Mouse (Mus musculus): Measurements from ENCODE around the gene Ankrd35. TPM values are rescaled to one million over a fixed set of nuclear protein-coding genes. Genes with fewer than 3 reads are reported as not detected.
"Not testable (repeated sequence)": the region's sequence is repeated elsewhere in the genome, so short reads cannot be mapped to it uniquely, and the experiment has no call there.

Ankrd35 gene
- polyA plus RNA-seq, 1 experiment = 0.97 TPM

GRCm38 (mm10) chr3:96730785-96731184 is 60.9 kb downstream of the Ankrd35 start:
- DNase-seq (ENCODE audit: low read depth in 1 of 2, low spot score in 2 of 2) = no peak
- TF ChIP-seq CTCF (IDR thresholded peaks at IDR 0.05; ENCODE audit: extremely low read depth, insufficient read depth, insufficient read length, insufficient replicate concordance) (no peak), POLR2A (IDR thresholded peaks at IDR 0.05; ENCODE audit: low read depth, low read length) (no peak)
- H3K27me3 ChIP-seq (ENCODE audit: control insufficient read depth, insufficient read depth, low read length) = no peaks in the 10 kb centered on the region
- WGBS = 71% methylated on average over 5 of the region's 5 CpGs
- peaks cover 12% of the 10 kb centered on the region for H3K4me1 ChIP-seq (ENCODE audit: control insufficient read depth, insufficient read depth, insufficient read length)
- H3K27ac ChIP-seq (ENCODE audit: insufficient read depth, low read length) = no peak overlapping the region
- H3K4me3 ChIP-seq (ENCODE audit: extremely low read depth, insufficient read depth, insufficient read length) = no peak overlapping the region
- H3K36me3 ChIP-seq (ENCODE audit: control insufficient read depth, insufficient read depth, low read length) = no peaks in the 10 kb centered on the region

GRCm38 (mm10) chr3:96733984-96734383 is 64.1 kb downstream of the Ankrd35 start:
- DNase-seq (ENCODE audit: low read depth in 1 of 2, low spot score in 2 of 2) = no peak
- no peak for TF ChIP-seq POLR2A (IDR thresholded peaks at IDR 0.05; ENCODE audit: low read depth, low read length)
- TF ChIP-seq CTCF (IDR thresholded peaks at IDR 0.05; ENCODE audit: extremely low read depth, insufficient read depth, insufficient read length, insufficient replicate concordance) = no peak
- H3K27ac ChIP-seq (ENCODE audit: insufficient read depth, low read length) = no peak overlapping the region
- H3K4me3 ChIP-seq (ENCODE audit: extremely low read depth, insufficient read depth, insufficient read length) = no peak overlapping the region
- no peaks in the 10 kb centered on the region for H3K27me3 ChIP-seq (ENCODE audit: control insufficient read depth, insufficient read depth, low read length)
- H3K4me1 ChIP-seq (ENCODE audit: control insufficient read depth, insufficient read depth, insufficient read length) = peaks cover 9% of the 10 kb centered on the region
- 97% methylated on average over 1 of the region's 1 CpGs for WGBS
- H3K36me3 ChIP-seq (ENCODE audit: control insufficient read depth, insufficient read depth, low read length) = no peaks in the 10 kb centered on the region

GRCm38 (mm10) chr3:96735200-96735599 is 65.3 kb downstream of the Ankrd35 start:
- TF ChIP-seq CTCF (IDR thresholded peaks at IDR 0.05; ENCODE audit: extremely low read depth, insufficient read depth, insufficient read length, insufficient replicate concordance) (no peak), POLR2A (IDR thresholded peaks at IDR 0.05; ENCODE audit: low read depth, low read length) (no peak)
- Histone ChIP-seq H3K27me3 (ENCODE audit: control insufficient read depth, insufficient read depth, low read length) (no peaks in the 10 kb centered on the region), H3K4me1 (ENCODE audit: control insufficient read depth, insufficient read depth, insufficient read length) (peaks cover 7% of the 10 kb centered on the region), H3K27ac (ENCODE audit: insufficient read depth, low read length) (no peak overlapping the region), H3K4me3 (ENCODE audit: extremely low read depth, insufficient read depth, insufficient read length) (no peak overlapping the region), H3K36me3 (ENCODE audit: control insufficient read depth, insufficient read depth, low read length) (no peaks in the 10 kb centered on the region)
- 94% methylated on average over 2 of the region's 2 CpGs for WGBS
- no peak for DNase-seq (ENCODE audit: low read depth in 1 of 2, low spot score in 2 of 2)

- H3K27me3 ChIP-seq (ENCODE audit: control insufficient read depth, insufficient read depth, low read length) = no peaks in the 10 kb centered on the region
- TF ChIP-seq POLR2A (IDR thresholded peaks at IDR 0.05; ENCODE audit: low read depth, low read length) (no peak), CTCF (IDR thresholded peaks at IDR 0.05; ENCODE audit: extremely low read depth, insufficient read depth, insufficient read length, insufficient replicate concordance) (no peak)
- no peak overlapping the region for H3K4me3 ChIP-seq (ENCODE audit: extremely low read depth, insufficient read depth, insufficient read length)
- 64% methylated on average over 1 of the region's 1 CpGs for WGBS
- no peak overlapping the region for H3K27ac ChIP-seq (ENCODE audit: insufficient read depth, low read length)
- no peak for DNase-seq (ENCODE audit: low read depth in 1 of 2, low spot score in 2 of 2)
- H3K36me3 ChIP-seq (ENCODE audit: control insufficient read depth, insufficient read depth, low read length) = no peaks in the 10 kb centered on the region
- H3K4me1 ChIP-seq (ENCODE audit: control insufficient read depth, insufficient read depth, insufficient read length) = peaks cover 7% of the 10 kb centered on the region
Measured at GRCm38 (mm10) chr3:96737013-96737740, 67.2 kb downstream of the Ankrd35 start.

- no peaks in the 10 kb centered on the region for H3K27me3 ChIP-seq (ENCODE audit: control insufficient read depth, insufficient read depth, low read length)
- no peak for TF ChIP-seq POLR2A (IDR thresholded peaks at IDR 0.05; ENCODE audit: low read depth, low read length)
- TF ChIP-seq CTCF (IDR thresholded peaks at IDR 0.05; ENCODE audit: extremely low read depth, insufficient read depth, insufficient read length, insufficient replicate concordance) = no peak
- no peak for DNase-seq (ENCODE audit: low read depth in 1 of 2, low spot score in 2 of 2)
- H3K27ac ChIP-seq (ENCODE audit: insufficient read depth, low read length) = no peak overlapping the region
- no peaks in the 10 kb centered on the region for H3K36me3 ChIP-seq (ENCODE audit: control insufficient read depth, insufficient read depth, low read length)
- WGBS = 92% methylated on average over 1 of the region's 1 CpGs
- peaks cover 7% of the 10 kb centered on the region for H3K4me1 ChIP-seq (ENCODE audit: control insufficient read depth, insufficient read depth, insufficient read length)
- H3K4me3 ChIP-seq (ENCODE audit: extremely low read depth, insufficient read depth, insufficient read length) = no peak overlapping the region
Measured at GRCm38 (mm10) chr3:96737995-96738394, 68.1 kb downstream of the Ankrd35 start.

GRCm38 (mm10) chr3:96740279-96740678 is 70.3 kb downstream of the Ankrd35 start:
- H3K4me1 ChIP-seq (ENCODE audit: control insufficient read depth, insufficient read depth, insufficient read length); H3K36me3 ChIP-seq (ENCODE audit: control insufficient read depth, insufficient read depth, low read length); DNase-seq (ENCODE audit: low read depth in 1 of 2, low spot score in 2 of 2); H3K27ac ChIP-seq (ENCODE audit: insufficient read depth, low read length); H3K4me3 ChIP-seq (ENCODE audit: extremely low read depth, insufficient read depth, insufficient read length); H3K27me3 ChIP-seq (ENCODE audit: control insufficient read depth, insufficient read depth, low read length): not testable (repeated sequence)

Other genes starting within 250 kb of the Ankrd35 start
- not detected in 2 replicates for gene BC107364, start 217.8 kb upstream of the Ankrd35 start, polyA plus RNA-seq (2012; rRNA removed)
- gene Hfe2, start 145.0 kb upstream of the Ankrd35 start, polyA plus RNA-seq (2012; rRNA removed) = 0.18 and 0.32 TPM in 2 replicates
- gene Txnip, start 112.2 kb upstream of the Ankrd35 start, polyA plus RNA-seq (2012; rRNA removed) = 423 and 439 TPM in 2 replicates
- gene Gm16253, start 93.1 kb upstream of the Ankrd35 start, polyA plus RNA-seq (2012; rRNA removed) = 0.18 TPM in 1 of 2 replicates, not detected in the other
- 9.2 and 10.7 TPM in 2 replicates for gene Polr3gl, start 76.0 kb upstream of the Ankrd35 start, polyA plus RNA-seq (2012; rRNA removed)
- 0.14 and 0.15 TPM in 2 replicates for gene Ankrd34a, start 73.5 kb upstream of the Ankrd35 start, polyA plus RNA-seq (2012; rRNA removed)
- 5.8 and 5.9 TPM in 2 replicates for gene Lix1l, start 69.0 kb upstream of the Ankrd35 start, polyA plus RNA-seq (2012; rRNA removed)
- gene Rbm8a, start 40.2 kb upstream of the Ankrd35 start, polyA plus RNA-seq (2012; rRNA removed) = 2.6 and 3.1 TPM in 2 replicates
- 17.5 and 21.0 TPM in 2 replicates for gene Pex11b, start 34.8 kb upstream of the Ankrd35 start, polyA plus RNA-seq (2012; rRNA removed)
- gene Gm42957, start 34.7 kb upstream of the Ankrd35 start, polyA plus RNA-seq (2012; rRNA removed) = 0.06 and 0.25 TPM in 2 replicates
- 1.1 and 1.3 TPM in 2 replicates for gene Itga10, start 24.5 kb upstream of the Ankrd35 start, polyA plus RNA-seq (2012; rRNA removed)
- gene Pias3, start 26.3 kb downstream of the Ankrd35 start, polyA plus RNA-seq (2012; rRNA removed) = 30.9 and 31.0 TPM in 2 replicates
- 4.5 and 4.8 TPM in 2 replicates for gene Nudt17, start 38.4 kb downstream of the Ankrd35 start, polyA plus RNA-seq (2012; rRNA removed)
- gene Polr3c, start 57.5 kb downstream of the Ankrd35 start, polyA plus RNA-seq (2012; rRNA removed) = 24.8 and 26.8 TPM in 2 replicates
- 11.3 and 15.1 TPM in 2 replicates for gene Rnf115, start 57.5 kb downstream of the Ankrd35 start, polyA plus RNA-seq (2012; rRNA removed)
- gene Pdzk1, start 159.2 kb downstream of the Ankrd35 start, polyA plus RNA-seq (2012; rRNA removed) = 0.11 TPM in 1 of 2 replicates, not detected in the other
- 3.2 and 3.8 TPM in 2 replicates for gene Cd160, start 159.2 kb downstream of the Ankrd35 start, polyA plus RNA-seq (2012; rRNA removed)
- 0.95 and 0.97 TPM in 2 replicates for gene Gja5, start 234.6 kb downstream of the Ankrd35 start, polyA plus RNA-seq (2012; rRNA removed)
- 7.5 and 8.5 TPM in 2 replicates for gene Gpr89, start 235.2 kb downstream of the Ankrd35 start, polyA plus RNA-seq (2012; rRNA removed)

Measured in spleen, adult 2 months (tissue).